Mouse (Mus musculus) adrenal gland, adult 10 weeks (tissue): ENCODE measurements around the gene Mob1b. TPM values are rescaled to one million over a fixed set of nuclear protein-coding genes. Genes with fewer than 3 reads are reported as not detected.

ENCODE experiments used
- polyA plus RNA-seq: library from polyadenylated mRNA; stranded (reverse); fragments of 350-450 nt; fragmentation: Illumina TruSeq; extraction: RNeasy Lipid Tissue Mini Kit (QIAGEN cat#74804); gene quantifications from one replicate; pipeline ENCODE4 v1.2.3, GENCODE M21; 2014; ENCODE audit warnings: low read depth, low replicate concordance

The Mob1b gene
- 144 TPM for polyA plus RNA-seq

DNA sequence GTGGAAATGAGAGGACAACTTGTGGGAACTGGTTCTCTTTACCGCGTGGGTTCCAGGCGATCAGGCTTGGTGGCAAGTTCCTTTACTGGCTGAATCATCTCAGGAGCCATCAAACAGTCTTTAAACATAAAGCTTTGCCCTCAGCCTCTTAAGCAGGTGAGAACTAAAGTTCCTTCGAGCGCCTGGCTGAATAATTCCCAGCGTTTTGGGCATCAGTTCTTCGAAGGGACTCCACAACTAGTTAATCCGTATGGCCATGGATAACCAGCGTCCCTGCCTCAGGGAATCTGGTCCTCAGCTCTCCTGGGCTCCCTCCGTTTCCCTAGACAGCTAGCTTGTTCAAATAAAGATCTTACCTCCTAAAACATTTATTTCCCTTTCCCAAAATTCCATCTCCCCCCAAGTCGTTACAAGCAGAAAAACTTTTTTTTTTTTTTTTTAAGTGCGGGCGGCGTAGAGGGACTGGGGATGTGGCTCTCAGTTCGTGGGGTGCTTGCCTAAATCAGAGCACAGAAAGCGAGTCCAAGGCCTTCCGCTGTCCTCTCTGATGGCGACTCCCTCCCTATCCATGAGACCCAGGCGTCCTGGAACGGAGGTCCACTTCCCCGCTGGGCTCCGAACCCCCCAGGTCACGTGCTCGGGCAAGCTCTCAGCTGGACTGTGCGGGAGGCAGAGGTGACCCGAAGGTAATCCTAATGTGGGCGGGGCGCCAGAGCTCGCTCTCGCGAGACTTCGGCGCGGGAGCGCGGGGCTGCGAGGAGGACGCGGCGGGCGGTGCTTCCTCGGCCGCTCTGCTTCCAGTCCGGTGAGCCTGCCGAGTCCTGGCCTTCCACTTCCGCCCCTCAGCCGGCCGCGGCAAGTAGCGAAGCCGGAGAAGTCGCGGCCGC is at the start of gene Mob1b:
Gene Mob1b, plus strand, starts transcription at position 740 of the 887 bp plus-strand sequence.

DNA sequence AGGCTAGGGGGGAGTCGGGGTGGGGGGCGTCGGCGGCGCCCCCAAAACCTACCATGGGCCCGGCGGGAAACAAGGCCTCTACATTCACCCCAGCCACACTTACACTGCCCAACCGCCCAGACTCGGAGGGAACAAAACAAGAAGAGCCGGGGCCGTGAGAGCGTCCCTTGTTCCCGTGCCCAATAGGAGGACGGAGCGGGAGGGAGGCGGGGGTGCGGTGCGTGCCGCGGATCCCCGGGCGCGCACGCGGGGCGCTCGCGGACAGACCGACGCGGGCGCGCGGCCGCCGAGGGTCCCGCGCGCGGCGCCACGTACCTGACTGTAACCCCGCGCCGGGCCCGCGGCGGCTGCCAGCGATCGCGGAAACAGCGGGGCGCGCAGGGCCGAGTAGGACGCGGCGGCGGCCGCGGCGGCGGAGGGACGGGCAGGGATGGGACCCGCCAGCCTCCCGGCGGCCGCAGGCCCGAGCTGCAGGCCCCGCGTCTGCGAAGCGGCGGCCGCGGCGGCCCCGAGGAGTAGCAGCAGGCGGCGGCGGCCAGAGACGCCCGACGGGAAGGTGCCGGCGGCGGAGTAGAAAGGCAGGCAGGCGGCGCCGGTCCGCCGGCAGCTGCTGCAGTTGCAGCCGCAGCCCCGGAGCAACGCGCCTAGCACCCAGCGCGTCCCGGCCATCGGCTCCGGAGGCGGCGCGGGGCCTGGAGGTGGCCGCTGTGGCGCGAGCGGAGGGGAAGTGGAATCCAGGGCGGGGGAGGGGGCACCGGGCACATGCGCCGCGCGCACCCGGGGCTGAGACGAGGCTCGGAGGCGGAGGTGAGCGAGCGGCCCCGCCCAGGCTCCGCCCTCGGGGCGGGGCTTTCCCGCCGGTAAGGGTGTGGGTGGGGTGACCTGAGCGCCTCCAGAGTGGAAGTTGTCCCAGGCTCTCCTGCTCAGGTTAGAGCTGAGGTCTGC is 44.9 kb upstream of the Mob1b start, which contains the start of gene Grsf1:
Gene Grsf1, minus strand, starts transcription at position 729 of the 945 bp plus-strand sequence.

DNA sequence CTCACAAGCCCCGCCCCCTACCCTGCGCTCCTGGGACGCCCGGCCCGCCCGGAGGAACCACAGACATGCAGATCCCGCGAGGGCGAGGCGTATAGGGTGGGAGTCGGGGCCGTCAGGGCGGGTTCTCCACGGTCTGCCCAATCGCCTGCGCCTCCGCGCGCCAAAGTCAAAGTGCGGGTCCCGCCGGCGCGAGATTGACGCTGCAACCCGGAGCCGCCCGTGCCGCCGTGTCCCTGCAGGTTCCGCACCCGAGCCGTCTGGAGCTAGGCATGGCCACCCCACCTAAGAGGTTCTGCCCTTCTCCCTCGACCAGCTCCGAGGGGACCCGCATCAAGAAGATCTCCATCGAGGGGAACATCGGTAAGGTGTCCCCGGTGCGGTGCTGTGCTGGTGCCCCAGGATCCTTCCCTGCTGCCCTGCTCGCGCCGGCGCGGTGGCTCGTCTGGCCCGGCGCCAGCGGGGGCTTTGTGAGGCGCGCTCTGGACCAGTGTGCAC is 44.4 kb downstream of the Mob1b start, which contains the start of gene Dck:
Gene Dck, plus strand, starts transcription at position 10 of the 495 bp plus-strand sequence.

Other genes with a start within 250 kb of the Mob1b start
- gene Enam, start 232.9 kb upstream of the Mob1b start, polyA plus RNA-seq: not detected
- gene Jchain, start 193.0 kb upstream of the Mob1b start, polyA plus RNA-seq: 1.5 TPM
- gene Utp3, start 166.4 kb upstream of the Mob1b start, polyA plus RNA-seq: 84.9 TPM
- gene Rufy3, start 155.8 kb upstream of the Mob1b start, polyA plus RNA-seq: 56.0 TPM
- gene Grsf1, start 44.7 kb upstream of the Mob1b start, polyA plus RNA-seq: 446 TPM
- 17.3 TPM for gene Dck, start 44.1 kb downstream of the Mob1b start, polyA plus RNA-seq
- gene Slc4a4, start 166.0 kb downstream of the Mob1b start, polyA plus RNA-seq: 25.3 TPM